Mouse (Mus musculus) G1E-ER4 (cell line): Measurements from ENCODE around the gene Comt. TPM values are rescaled to one million over a fixed set of nuclear protein-coding genes. Genes with fewer than 3 reads are reported as not detected.

Experiments used
- GATA1 ChIP-seq: IDR thresholded peaks from one replicate; pipeline ENCODE4 v1.8.0; 2012; ENCODE audit warnings: low read length, inconsistent platforms
- polyA plus RNA-seq: library from polyadenylated mRNA; stranded (reverse); fragments of >175 nt; gene quantifications from 2 replicates; pipeline ENCODE4 v1.2.3, GENCODE M21; 2012

Gene Comt
- polyA plus RNA-seq, 1 experiment: 37.8 TPM

DNA sequence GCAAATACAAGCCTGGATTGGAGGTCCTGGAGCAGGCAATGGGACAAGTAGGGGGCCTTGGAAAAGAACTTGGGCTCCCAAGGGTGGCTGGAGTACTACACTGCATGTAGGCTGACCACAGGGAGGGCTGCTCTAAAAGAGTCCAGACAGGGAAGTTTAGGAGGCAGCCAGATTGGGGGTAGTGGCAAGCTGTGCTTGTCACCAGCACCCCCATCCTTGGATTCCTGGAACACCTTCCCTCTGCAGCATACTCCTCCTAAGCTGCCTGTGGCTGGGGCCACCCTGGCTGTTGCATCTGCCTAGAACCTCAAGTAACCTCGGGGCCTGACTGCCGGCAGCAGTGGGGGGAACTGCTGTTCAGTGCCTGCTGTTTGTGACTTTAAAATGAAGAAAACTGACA, 20.8 kb downstream of the Comt start:
- no peak for TF ChIP-seq GATA1

DNA sequence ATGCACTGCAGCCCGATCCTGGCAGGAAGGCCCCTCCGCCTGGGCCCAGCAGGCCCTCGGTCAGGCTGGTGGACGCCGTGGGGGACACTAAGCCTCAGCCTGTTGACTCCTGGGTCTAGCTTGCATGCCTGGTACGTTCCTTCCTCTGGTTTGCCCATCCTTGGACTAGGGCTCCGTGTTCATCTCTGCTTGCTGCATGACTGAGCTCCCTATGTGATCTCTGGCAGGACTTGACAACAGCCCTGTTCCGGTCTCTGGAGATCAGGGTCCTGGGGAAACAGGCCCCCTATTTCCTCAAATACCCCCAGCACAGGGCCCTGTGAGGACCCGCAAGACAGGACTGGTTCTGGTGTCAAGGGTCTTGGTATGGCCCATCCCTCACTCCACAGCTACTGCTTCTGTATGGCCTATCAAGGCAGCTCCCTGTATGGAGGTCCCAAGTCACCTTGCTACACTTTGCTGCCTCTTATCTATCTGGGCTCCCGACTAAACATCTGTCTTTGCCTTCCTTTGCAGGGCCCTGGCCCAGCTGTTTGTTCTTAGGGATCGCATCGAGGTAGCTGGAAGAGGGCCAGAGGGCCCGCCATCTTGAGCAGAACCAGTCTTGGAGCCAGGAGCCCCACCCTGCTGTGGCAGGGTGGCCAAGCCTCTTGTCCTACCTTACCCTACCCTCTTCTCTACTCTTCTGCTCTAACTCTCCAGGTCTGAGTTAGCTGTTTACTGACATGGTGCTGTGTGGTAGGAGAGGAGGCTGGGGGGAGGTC, 21.4 kb downstream of the Comt start:
- no peak for TF ChIP-seq GATA1

DNA sequence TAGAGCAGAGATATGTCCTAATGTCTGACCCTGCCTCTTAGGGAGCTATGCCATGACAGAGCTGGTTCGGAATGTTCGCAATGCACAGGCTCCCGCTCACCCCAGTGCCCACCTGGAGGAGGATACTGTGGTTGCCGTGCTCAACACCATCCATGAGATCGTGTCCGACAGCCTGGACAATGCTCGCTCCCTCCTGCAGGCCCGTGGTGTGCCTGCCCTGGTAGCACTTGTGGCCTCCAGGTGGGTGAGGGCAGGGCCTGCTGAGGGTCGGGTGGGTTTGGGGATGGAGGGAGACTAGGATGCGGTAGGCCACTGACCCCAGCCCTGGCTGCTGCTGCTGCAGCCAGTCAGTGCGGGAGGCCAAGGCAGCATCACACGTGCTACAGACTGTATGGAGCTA, 23.4 kb downstream of the Comt start:
- TF ChIP-seq GATA1: no peak

- TF ChIP-seq GATA1: no peak
Observed at GRCm38 (mm10) chr16:18400472-18401216, 26.0 kb downstream of the Comt start.

DNA sequence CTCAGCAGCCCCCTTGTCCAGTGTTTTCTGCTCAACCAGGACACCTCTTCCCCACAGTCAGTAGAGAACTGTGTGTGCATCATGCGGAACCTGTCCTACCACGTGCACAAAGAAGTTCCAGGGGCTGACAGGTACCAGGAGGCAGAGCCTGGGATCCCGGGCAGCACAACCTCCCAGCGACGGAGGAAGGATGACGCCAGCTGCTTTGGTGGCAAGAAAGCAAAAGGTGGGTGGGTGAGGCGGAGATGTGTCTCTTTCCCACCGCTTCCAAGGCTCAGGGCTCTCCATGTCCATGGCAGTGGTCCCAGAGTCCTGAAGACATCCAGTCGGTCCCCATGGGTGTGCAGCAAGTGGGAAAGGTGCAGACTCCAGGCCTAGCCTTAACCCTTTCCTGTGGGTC, 26.6 kb downstream of the Comt start:
- TF ChIP-seq GATA1: no peak

DNA sequence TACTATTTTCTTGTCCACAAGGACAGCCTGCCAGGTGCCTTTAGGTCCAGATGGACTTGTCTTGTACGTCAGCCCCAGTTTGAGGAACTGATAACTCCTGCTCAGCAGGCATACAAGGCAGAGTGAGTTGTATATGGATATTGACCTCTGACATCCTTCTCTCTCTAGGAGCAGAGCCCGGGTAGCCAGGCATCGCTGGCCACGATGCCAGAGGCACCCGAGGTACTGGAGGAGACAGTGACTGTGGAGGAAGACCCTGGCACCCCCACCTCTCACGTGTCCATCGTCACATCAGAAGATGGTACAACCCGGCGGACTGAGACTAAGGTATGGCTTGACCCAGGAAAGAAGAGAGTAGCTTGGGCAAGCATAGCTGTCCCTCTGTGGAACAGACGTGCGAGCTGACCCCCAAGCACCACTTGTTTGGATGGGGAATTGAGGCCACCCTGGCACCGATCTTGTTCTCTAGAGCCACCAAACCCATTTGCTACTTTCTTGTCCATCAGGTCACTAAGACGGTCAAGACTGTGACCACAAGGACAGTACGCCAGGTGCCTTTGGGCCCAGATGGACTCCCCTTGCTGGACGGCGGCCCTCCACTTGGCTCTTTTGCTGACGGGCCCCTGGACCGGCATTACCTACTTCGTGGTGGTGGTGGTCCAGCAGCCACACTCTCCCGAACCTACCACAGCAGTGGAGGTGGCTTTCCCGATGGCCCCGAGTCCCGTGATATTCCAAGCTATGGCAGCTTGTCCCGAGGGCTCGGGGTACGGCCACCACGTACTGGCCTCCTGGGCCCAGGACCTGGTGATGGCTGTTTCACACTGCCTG, 29.6 kb downstream of the Comt start:
- no peak for TF ChIP-seq GATA1

GRCm38 (mm10) chr16:18396201-18396600, 30.5 kb downstream of the Comt start:
- TF ChIP-seq GATA1: no peak

- TF ChIP-seq GATA1: no peak
Observed at GRCm38 (mm10) chr16:18395620-18396036, 31.0 kb downstream of the Comt start.

- no peak for TF ChIP-seq GATA1
Observed at GRCm38 (mm10) chr16:18394777-18395619, 31.7 kb downstream of the Comt start.

DNA sequence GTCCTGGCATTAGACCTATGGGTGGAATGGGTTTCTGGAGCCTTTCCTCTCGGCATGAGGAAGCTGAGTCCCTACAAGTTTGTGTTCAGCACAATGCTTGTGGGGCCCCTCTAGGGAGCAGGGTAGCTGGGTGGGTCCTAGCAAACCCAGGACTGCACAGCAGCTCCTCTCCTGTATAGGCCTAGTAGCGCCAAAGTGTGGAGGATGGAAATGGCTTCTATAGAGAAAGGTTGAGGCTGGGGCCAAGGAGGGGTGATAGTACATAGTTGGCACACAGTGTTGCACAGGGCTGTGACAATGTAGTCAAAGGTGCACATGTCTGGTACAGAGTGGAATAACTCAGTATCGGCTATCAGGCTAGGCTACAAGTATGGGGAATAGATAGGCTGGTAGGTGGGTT, 32.6 kb downstream of the Comt start:
- TF ChIP-seq GATA1: no peak

DNA sequence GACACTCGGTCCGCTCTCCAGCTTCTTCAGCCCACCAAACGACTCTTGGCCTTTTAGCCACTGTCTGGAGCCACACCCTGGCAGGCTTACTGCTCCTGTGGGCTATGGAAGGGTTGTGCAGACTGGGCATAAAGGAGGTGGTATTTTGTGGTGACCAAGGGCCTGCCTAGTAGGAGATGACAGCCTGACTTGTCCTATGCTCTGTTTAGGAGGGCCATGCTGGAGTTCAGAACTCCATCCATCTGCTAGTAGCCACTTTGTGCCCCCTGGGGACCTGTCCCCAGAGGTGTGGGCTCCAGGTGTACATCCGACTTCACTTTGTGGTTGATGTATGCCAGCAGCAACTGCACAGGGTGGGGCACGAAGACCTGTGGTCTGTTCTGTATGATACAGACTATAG, 33.1 kb downstream of the Comt start:
- no peak for TF ChIP-seq GATA1

GRCm38 (mm10) chr16:18392469-18393426, 33.9 kb downstream of the Comt start:
- TF ChIP-seq GATA1: no peak

DNA sequence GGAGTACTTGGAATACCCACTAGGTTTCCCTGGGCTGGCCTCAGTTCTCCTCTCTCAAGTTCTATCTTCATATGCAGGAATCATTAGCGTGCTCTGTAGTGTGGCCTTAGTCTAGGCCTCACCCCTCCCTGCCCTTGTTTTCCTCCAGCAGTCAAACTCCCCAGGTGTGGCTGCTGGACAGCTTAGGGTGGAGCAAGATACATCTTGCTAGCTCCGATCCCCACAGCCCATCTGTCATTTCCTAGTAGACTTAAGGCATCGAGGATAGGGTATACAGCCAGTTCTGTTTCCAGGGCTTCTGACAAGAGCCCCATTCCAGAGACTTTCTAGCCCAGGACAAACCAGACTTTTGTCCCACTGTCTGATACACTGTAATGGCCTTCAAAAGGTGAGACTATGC, 34.9 kb downstream of the Comt start:
- no peak for TF ChIP-seq GATA1

DNA sequence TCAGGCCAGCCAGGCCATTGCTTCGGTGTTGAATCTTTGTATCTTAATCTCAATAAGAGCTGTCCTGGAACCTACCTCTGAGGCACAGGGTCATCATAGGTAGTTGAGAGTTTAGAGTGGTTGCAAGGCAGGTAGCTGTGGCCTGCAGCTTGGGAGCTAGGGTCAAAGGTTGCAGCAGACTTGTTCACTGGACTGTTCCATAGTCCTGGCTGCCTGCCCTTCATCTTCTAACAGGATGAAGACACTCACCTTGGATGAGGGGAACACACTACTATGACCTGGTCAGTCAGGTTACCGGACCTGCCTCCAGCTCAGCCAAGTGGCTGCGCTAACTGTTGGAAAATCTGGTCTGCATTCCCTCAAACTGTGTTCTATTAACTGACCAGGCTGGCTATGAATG, 35.5 kb downstream of the Comt start:
- no peak for TF ChIP-seq GATA1
